Mouse (Mus musculus) cerebellum, adult 18-20 months (tissue): ENCODE measurements around the gene Fbxl16.
A peak's percentile ranks its signal among the peaks of the same experiment; 100 is the strongest.

ENCODE experiments used
- DNase-seq, 2 experiments: peaks; one replicate each; pipeline ENCODE4 v3.0.0; 2021

Gene Fbxl16

GRCm38 (mm10) chr17:25808789-25809605 lies at the start of gene Fbxl16:
Gene Fbxl16 (plus strand): TSS chr17:25809085.
- peak; percentile 96 to 97 for DNase-seq

- DNase-seq, result no peak
Observed at GRCm38 (mm10) chr17:25760148-25760547, 48.7 kb upstream of the Fbxl16 start.

- DNase-seq, result no peak
Observed at GRCm38 (mm10) chr17:25761561-25761970, 47.3 kb upstream of the Fbxl16 start.

GRCm38 (mm10) chr17:25762591-25762990 lies 46.3 kb upstream of the Fbxl16 start:
- no peak for DNase-seq

GRCm38 (mm10) chr17:25765886-25766285 lies 43.0 kb upstream of the Fbxl16 start:
- no peak for DNase-seq

- DNase-seq, result no peak
Observed at GRCm38 (mm10) chr17:25769331-25769730, 39.6 kb upstream of the Fbxl16 start.

- peak; percentile 97 to 99 for DNase-seq
Observed at GRCm38 (mm10) chr17:25773549-25774120, 35.2 kb upstream of the Fbxl16 start, which contains the start of gene Narfl. Gene Narfl (plus strand): TSS chr17:25773776.

GRCm38 (mm10) chr17:25775318-25776062 lies 33.4 kb upstream of the Fbxl16 start:
- DNase-seq, result no peak

- no peak for DNase-seq
Observed at GRCm38 (mm10) chr17:25777948-25778347, 30.9 kb upstream of the Fbxl16 start.

GRCm38 (mm10) chr17:25781339-25781738 lies 27.5 kb upstream of the Fbxl16 start:
- no peak for DNase-seq

GRCm38 (mm10) chr17:25783086-25783485 lies 25.8 kb upstream of the Fbxl16 start:
- peak; percentile 57 to 69 for DNase-seq

GRCm38 (mm10) chr17:25783861-25784574 lies 24.9 kb upstream of the Fbxl16 start:
- no peak for DNase-seq

GRCm38 (mm10) chr17:25785281-25785745 lies 23.6 kb upstream of the Fbxl16 start, which contains the start of gene Haghl:
Gene Haghl (minus strand): TSS chr17:25785673.
- peak; percentile 96 to 99 for DNase-seq

GRCm38 (mm10) chr17:25786280-25786679 lies 22.6 kb upstream of the Fbxl16 start, which contains the start of gene Ccdc78:
Gene Ccdc78 (plus strand): TSS chr17:25786580.
- DNase-seq, result peak in 1 of 2 experiments; percentile 11

GRCm38 (mm10) chr17:25786781-25787504 lies 21.9 kb upstream of the Fbxl16 start:
- DNase-seq, result peak in 1 of 2 experiments; percentile 12

- DNase-seq, result peak in 1 of 2 experiments; percentile 28
Observed at GRCm38 (mm10) chr17:25791320-25791842, 17.5 kb upstream of the Fbxl16 start.

- DNase-seq, result peak; percentile 79 to 90
Observed at GRCm38 (mm10) chr17:25791843-25792527, 16.9 kb upstream of the Fbxl16 start.

GRCm38 (mm10) chr17:25792615-25793014 lies 16.3 kb upstream of the Fbxl16 start, which contains the start of gene Fam173a:
Gene Fam173a (minus strand): TSS chr17:25792901.
- DNase-seq, result peak in 1 of 2 experiments; percentile 62

GRCm38 (mm10) chr17:25794197-25794596 lies 14.7 kb upstream of the Fbxl16 start:
- peak; percentile 22 to 27 for DNase-seq

- no peak for DNase-seq
Observed at GRCm38 (mm10) chr17:25794998-25795397, 13.9 kb upstream of the Fbxl16 start.
